Mouse (Mus musculus) T-cell, adult 2 months (primary cell): Measurements from ENCODE around the gene Ddit4.

Source experiments
- DNase-seq: peaks from one replicate; pipeline ENCODE4 v3.0.0; 2022; ENCODE audit warnings: low spot score

Gene Ddit4

DNA sequence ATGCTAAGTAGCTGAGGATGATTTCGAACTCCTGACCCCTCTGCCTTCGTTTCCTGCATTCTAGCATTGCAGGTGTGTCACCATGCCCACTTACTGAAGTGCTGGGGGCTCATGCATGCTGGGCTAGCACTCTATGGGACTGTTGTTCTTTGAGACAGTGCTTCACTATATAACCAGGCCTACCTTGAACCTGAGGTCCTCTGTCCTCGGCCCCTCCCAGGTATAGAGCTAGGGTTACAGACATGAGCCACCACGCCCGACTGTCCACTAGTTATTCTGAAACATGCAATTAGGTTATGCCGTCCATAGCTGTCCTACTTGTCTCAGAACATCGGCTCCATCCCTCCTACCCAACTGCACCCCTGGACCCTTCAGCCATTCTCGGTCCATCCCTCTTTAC, 20.2 kb upstream of the Ddit4 start:
- no peak for DNase-seq

DNA sequence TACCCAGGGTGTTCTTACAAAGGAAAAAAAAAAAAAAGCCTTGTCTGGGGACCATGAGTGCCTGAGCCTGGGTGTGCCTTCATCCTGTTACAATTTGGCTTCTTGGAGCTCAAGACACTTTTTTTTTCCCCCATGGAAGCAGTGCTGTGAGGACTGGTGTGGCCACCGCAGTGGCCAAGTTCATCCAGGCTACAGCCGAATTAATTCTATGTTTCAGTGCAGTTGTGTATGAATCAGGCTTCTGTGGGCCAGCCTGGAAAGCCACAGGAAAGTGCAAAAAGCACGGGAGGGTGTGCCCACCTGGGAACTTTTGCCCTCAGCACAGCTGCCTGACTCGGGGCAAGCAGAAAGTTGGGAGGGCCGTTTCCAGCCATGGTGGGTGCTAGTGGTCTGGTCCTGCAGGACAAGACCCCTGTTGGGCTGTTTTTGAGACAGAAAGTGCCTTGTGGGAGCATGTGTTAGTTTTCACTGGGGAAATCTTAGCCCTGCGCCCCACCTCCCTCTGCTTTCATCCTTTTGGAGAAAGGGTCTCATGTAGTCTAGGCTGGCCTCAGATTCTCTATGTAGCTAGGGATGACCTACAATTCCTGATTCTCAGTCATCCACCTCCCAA, 18.9 kb upstream of the Ddit4 start:
- DNase-seq: no peak

DNA sequence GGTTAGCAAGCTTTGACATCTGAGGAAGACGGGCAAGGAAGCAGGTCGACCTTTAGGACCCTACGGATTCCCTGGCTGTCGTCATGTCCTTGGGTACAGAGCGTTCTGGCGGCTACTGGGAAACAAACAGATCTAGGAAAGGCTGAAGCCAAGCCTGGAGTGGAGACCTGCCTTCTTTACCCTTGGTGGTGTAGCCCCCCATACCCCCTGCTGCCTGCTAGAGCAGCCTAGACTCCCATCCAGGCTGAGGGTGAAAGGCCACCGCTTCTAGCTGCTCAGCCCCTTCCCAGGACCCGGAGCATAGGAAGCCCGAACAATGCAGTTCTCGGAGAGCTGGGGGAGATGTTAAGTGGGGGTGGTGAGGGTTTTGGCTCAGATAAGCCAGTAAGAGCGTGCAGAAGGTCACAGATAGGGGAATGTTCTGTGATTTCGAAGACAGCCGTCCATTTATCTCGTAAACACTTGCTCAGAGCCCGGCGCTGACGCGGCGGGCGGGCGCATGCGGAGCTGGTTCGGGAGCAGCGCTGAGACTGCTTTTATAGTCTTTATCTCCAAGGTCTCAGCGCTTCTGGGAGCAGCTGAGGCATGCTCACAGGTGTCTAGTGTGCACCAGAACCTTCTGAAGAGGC, 18.3 kb upstream of the Ddit4 start:
- peak; percentile 64 for DNase-seq

DNA sequence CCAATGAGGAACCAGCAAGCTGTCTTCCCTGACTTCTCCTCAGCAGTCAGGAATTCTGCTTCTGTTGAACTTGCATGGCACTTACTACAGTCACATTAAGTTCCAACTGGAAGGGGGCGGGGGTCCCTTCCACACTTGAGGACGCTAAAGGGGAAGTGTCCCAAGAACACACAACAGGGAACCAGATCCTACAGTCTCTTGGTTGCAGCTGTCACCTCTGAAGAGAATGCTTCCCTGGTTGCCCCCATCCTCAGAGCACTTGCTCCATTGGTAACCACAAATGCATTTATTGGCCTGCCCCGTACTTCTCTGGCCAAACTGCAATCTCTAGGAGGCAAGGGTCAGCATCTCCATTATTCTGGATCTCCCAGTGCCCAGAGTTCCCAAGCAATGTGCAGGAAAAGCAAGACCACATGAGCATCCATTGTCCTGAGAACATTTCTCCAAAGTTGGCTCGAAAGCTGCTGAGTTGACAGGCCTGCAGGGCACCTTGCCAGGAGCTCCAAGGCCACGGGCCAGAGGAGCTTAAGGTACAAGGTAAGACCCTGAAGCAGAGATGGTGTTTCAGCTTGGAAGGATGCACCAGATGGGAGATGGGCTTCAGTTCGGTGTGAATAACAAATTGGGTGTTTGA, 15.8 kb upstream of the Ddit4 start:
- no peak for DNase-seq

GRCm38 (mm10) chr10:59966743-59967142, 15.1 kb upstream of the Ddit4 start:
- no peak for DNase-seq

- DNase-seq: no peak
Observed at GRCm38 (mm10) chr10:59965788-59966187, 14.2 kb upstream of the Ddit4 start.

DNA sequence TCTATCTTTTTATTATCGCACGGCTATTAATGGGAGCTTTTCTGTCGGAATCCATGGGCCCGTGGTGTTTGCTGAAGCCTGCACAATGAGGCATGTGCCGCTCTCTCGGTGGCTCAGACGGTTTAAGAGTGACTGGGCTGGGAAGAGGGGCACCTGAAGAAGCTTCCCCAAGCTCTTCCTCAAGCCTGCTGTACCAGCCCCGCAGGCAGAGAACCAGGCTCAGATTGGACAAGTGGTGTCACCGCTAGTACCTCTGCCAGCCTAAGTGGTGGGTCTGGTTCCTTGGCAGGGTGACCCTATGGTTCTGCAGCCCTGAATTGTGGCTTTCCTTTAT, 13.7 kb upstream of the Ddit4 start:
- DNase-seq: no peak

- peak; percentile 42 for DNase-seq
Observed at GRCm38 (mm10) chr10:59964504-59965361, 13.1 kb upstream of the Ddit4 start.

- DNase-seq: no peak
Observed at GRCm38 (mm10) chr10:59963609-59964008, 12.0 kb upstream of the Ddit4 start.

- no peak for DNase-seq
Observed at GRCm38 (mm10) chr10:59959517-59959916, 7.9 kb upstream of the Ddit4 start.

- no peak for DNase-seq
Observed at GRCm38 (mm10) chr10:59958458-59958857, 6.8 kb upstream of the Ddit4 start.

DNA sequence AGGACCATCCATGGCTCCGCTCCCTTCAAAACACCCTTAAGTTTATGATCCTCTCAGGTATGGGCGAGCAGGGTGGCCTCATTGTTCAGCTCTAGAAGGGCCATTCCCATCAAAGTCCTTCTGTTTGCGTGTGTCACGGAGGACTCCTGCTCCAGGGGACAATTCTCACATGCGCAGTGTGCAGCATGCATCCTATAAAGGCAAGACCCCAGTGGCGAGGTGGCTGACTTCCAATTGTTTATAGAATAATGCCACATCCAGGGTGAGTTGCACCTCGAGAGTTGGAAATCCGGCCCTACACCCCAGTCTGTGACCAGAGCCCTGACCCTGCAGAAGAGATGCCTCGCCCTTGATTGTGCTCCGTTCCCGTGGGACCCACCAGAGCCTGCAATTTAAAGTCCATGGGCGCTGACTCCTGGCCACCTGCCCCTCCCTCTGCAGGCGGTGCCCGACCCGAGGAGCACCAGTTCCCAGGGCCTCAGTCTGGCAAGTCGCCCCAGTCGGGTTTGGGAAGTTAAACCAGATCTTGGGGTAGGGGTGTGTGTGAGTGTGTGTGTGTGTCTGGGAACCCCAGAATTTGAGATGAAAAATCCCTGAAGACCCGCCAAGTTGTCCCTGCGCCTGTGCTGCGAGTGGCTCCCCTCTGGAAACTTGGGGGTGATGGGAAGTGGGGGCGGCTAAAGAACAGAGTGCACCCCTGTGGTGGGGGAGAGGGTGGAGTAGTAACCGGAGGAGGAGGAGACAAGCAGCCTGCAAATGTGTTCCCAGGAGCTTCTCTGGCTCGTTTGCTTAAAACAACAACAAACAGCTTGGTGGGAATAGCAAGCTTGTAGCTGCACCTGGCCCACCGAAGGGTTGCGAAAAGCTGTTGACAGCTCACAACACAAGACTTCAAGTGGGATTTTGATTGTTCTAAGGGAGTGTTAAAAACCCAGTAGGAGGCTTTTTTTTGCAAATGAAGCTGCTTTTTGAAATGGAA, 5.8 kb upstream of the Ddit4 start:
- no peak for DNase-seq

DNA sequence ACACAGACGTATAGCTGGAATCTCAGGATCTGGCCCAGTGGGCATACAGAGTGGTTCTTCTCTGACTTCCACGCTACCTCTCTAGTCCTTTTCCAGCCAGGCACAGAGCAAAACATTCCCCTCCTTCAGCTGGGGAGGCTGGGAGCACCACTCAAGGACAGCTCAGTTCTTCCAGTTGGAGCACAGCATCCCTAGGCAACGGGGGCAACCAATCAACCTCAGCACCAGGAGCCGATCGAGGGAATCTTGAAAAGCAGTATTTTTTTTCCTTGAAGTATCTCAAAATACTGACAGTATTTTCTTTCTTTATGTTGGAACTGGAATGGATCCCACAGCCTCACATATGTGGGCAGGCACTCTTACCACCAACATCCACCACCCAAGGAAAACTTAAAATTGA, 5.0 kb upstream of the Ddit4 start:
- no peak for DNase-seq

GRCm38 (mm10) chr10:59953564-59954039, 2.0 kb upstream of the Ddit4 start:
- peak; percentile 53 for DNase-seq

DNA sequence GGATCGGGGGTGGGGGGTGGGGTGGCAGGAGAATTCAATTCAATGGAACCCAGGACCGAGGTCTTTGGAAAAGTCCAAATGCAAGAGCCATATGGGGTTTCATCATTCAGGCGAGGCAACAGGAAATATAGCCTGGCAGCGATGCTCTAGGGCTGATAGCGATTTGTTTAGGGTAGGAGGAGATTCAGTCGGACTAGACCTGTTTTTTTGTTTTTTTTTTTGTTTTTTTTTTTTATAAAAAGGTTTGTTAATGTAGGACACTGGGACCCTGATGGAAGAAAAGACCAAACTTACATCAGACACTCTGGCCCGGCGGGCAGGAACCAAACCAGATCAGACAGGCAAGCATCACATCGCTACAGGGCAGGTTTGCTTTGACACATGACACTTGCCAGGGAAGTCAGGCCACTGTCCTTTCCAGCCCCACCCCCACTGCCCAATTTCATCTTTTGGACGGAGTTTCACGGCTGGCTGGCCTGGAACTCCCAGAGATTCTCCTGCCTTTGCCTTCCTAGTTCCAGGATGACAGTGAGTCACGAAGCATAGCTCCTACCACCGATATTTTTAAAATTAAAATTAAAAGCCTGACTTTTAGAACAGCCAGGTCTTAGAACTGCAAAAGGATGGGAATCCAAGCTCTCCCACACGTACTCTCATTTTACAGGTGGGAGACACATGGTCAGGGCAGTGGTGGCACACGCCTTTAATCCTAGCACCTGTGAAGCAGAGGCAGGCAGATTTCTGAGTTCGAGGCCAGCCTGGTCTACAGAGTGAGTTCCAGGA, 1.3 kb upstream of the Ddit4 start:
- no peak for DNase-seq

GRCm38 (mm10) chr10:59952152-59952780, 632 bp upstream of the Ddit4 start:
- DNase-seq: no peak

DNA sequence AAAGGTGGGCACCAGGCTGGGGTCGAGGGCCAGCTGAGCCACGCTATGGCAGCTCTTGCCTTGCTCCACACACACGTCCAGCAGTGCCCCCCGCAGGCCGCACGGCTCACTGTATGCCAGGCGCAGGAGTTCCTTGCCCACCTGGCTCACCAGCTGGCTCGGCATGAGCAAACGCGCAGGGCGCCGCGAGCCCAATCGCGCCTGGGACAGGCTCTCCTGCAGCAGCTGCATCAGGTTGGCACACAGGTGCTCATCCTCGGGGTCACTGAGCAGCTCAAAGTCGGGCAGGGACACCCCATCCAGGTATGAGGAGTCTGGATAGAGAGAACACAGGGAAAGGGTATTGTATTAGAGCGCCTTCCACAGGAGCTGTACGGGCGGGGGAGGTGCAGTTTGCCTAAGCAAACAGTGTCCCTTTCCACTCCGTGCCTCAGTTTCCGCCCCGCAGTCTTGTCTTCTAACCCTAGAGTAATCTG, 880 bp downstream of the Ddit4 start:
- peak; percentile 76 for DNase-seq

GRCm38 (mm10) chr10:59949783-59950605, 1.6 kb downstream of the Ddit4 start:
- DNase-seq: no peak

GRCm38 (mm10) chr10:59949255-59949648, 2.4 kb downstream of the Ddit4 start:
- DNase-seq: no peak
